Mouse (Mus musculus): Measurements from ENCODE around the gene AI467606. TPM values are rescaled to one million over a fixed set of nuclear protein-coding genes. Genes with fewer than 3 reads are reported as not detected.

The AI467606 gene
- total and polyA plus RNA-seq, 2 experiments from 2014 or later = 1.3 to 1.4 TPM

DNA sequence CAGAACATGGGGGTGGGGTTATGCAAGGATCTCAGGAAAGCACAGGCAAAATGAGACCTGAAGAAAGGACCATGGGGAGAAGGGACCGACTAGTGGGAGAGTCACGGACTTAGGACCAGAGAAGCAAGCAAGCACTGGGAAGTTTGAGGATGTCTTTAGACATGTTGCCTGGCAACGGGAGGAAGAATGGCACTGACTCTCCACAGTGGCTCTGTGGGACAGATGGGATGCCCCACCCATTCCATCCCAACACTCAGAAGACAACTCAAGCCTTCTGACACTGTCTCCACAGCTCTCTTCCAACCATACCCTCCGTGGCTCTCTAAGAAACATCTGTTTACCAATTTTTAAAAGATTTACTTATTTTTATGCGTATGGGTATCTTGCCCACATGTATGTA is 42.0 kb downstream of the AI467606 start:
- no peak overlapping the region for H3K4me2 ChIP-seq (ENCODE audit: low read depth)
- 48% methylated on average over 5 of the region's 5 CpGs for WGBS
- H3K27ac ChIP-seq (ENCODE audit: low read depth, low read length) = no peak overlapping the region
- TF ChIP-seq CTCF (IDR thresholded peaks at IDR 0.05; ENCODE audit: low read depth) = no peak
- no peaks in the 10 kb centered on the region for H3K36me3 ChIP-seq (ENCODE audit: insufficient read depth)
- H3K27me3 ChIP-seq (ENCODE audit: insufficient read depth, low read length) = no peaks in the 10 kb centered on the region
- DNase-seq (no peak), ATAC-seq (0 out of 2 replicates have a peak, but pooled peaks have one; percentile 23)
- H3K9ac ChIP-seq = no peak overlapping the region
- H3K4me3 ChIP-seq (ENCODE audit: low read depth, low read length) = no peak overlapping the region
- no peaks in the 10 kb centered on the region for H3K9me3 ChIP-seq (ENCODE audit: low read length)
- H3K4me1 ChIP-seq (ENCODE audit: insufficient read depth) = no peaks in the 10 kb centered on the region

DNA sequence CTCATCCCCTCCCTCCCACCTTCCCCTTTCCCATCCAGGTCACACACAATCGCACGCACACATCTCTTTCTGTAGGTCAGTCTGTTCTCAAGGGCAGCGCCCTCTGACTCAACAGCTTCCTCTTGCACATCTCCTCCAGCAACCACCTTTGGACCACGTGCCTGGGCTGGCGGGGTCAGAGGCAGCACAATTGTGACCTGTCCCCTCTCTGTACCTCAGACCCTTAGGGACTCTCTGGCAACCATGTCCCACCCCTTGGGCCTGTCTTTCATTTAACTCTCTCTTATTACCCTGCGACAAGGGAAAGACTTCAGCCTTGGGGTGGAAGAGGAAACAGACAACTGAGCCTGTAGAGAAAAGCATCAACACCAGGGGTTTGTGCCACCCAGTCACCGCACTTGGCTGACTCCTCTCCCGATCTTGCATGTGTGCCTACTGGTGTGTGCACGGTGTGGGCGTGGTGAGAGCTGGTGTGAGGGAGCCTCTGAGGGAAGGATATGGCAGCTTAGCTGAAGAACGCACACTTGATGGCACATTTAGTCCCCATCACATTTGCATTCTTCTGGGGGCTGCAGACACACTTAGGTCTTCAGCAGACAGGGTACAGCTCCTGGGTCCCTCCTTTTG is 43.8 kb downstream of the AI467606 start:
- H3K9me3 ChIP-seq (ENCODE audit: low read length) = no peaks in the 10 kb centered on the region
- no peaks in the 10 kb centered on the region for H3K36me3 ChIP-seq (ENCODE audit: insufficient read depth)
- H3K4me1 ChIP-seq (ENCODE audit: insufficient read depth) = no peaks in the 10 kb centered on the region
- ATAC-seq = no peak
- H3K27ac ChIP-seq (ENCODE audit: low read depth, low read length) = no peak overlapping the region
- TF ChIP-seq CTCF (IDR thresholded peaks at IDR 0.05; ENCODE audit: low read depth) = no peak
- 87% methylated on average over 11 of the region's 11 CpGs for WGBS
- no peaks in the 10 kb centered on the region for H3K27me3 ChIP-seq (ENCODE audit: insufficient read depth, low read length)
- H3K9ac ChIP-seq = no peak overlapping the region
- no peak for DNase-seq
- H3K4me3 ChIP-seq (ENCODE audit: low read depth, low read length) = no peak overlapping the region
- no peak overlapping the region for H3K4me2 ChIP-seq (ENCODE audit: low read depth)

DNA sequence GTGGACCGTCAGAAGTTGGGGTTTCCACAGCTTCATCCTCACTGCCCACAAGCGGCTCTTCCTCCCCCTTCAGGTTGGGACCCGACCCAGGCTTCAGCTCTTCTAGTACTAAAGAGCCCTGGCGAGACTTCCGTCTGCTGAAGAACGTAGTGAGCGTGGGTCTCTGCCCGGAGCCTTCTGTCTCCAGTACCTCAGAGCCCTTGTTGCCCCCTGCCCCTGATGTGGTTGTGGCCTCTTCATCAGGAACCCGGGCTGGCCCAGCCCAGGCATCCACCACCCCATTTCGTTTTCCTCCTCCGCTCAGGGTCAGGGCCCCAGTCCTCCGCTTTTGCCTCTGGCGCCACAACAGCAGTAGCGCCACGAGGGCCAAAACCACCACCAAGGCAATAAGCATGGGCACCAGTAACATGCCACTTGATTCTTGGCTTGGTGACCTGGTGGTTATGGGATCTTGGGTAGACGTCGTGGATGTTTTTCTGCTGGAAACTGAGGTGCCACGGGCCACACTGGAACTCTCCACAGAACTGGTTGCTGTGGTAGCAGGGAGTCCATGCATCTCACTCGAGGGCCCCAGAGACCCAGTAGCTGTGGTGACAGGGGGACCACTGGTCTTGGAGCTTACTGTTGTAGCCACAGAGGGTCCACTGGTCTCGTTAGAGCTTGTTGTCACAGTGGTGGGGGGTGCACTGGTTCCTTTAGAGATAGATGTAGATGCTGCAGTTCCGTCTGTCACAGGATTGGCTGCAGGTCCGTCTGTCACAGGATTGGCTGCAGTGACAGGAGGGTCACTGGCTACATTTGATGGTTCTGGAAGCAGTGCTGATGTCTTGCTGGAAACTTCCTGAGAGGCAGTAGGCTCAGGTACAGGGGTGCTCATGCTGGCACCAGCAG is 45.3 kb downstream of the AI467606 start:
- DNase-seq (no peak), ATAC-seq (no peak)
- TF ChIP-seq CTCF (IDR thresholded peaks at IDR 0.05; ENCODE audit: low read depth) = no peak
- no peak overlapping the region for H3K27ac ChIP-seq (ENCODE audit: low read depth, low read length)
- no peaks in the 10 kb centered on the region for H3K36me3 ChIP-seq (ENCODE audit: insufficient read depth)
- no peaks in the 10 kb centered on the region for H3K27me3 ChIP-seq (ENCODE audit: insufficient read depth, low read length)
- H3K9me3 ChIP-seq (ENCODE audit: low read length) = no peaks in the 10 kb centered on the region
- H3K4me3 ChIP-seq (ENCODE audit: low read depth, low read length) = no peak overlapping the region
- 86% methylated on average over 22 of the region's 22 CpGs for WGBS
- no peaks in the 10 kb centered on the region for H3K4me1 ChIP-seq (ENCODE audit: insufficient read depth)
- H3K9ac ChIP-seq = no peak overlapping the region
- H3K4me2 ChIP-seq (ENCODE audit: low read depth) = no peak overlapping the region

DNA sequence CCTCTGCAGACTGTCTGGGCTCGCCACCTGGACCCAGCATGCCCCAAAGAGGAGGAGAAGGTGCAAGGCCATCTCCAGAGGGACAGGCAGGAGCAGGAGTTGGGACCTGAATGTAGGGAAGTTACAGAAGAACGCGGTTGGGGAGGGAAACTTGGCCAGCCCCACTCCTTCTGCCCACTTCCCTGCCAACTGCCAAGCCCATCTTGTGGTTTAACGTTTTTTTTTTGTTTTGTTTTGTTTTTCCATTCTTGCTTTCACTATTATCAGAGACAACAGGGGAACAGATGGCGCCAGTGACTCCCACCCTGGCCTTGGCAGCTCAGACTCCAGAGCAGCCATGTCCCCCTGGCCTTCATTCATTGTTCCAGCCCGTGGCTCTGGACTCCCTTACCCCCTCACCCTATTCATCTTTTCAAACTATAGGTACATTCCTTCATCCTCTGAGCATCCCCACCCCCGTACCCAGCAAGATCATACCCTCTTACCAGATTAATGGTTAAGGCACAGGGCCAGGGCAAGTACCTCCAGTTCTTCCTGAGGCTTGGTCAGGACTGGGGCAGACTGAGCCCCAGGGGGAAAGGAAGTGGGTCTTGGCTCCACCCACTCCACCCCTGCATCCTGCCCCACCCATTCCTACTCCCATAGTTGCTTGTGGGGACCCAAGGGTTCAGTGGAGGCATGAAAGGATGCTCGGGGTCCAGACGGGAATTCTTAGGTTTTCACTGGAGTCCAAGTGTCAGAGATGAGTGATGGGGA is 46.3 kb downstream of the AI467606 start, which contains the start of gene Spn:
Gene Spn (minus strand): TSS at position 562 of the 756 bp plus-strand sequence.
- Histone ChIP-seq H3K27ac (ENCODE audit: low read depth, low read length) (no peak within 1 kb of the TSS), H3K4me2 (ENCODE audit: low read depth) (no peak within 1 kb of the TSS), H3K9me3 (ENCODE audit: low read length) (no peaks in the 10 kb centered on the region), H3K36me3 (ENCODE audit: insufficient read depth) (no peaks in the 10 kb centered on the region), H3K4me1 (ENCODE audit: insufficient read depth) (no peaks in the 10 kb centered on the region), H3K4me3 (ENCODE audit: low read depth, low read length) (no peak within 1 kb of the TSS), H3K9ac (no peak within 1 kb of the TSS), H3K27me3 (ENCODE audit: insufficient read depth, low read length) (no peaks in the 10 kb centered on the region)
- ATAC-seq = no peak
- DNase-seq = no peak
- no peak for TF ChIP-seq CTCF (IDR thresholded peaks at IDR 0.05; ENCODE audit: low read depth)
- WGBS = 64% methylated on average over 9 of the region's 9 CpGs

DNA sequence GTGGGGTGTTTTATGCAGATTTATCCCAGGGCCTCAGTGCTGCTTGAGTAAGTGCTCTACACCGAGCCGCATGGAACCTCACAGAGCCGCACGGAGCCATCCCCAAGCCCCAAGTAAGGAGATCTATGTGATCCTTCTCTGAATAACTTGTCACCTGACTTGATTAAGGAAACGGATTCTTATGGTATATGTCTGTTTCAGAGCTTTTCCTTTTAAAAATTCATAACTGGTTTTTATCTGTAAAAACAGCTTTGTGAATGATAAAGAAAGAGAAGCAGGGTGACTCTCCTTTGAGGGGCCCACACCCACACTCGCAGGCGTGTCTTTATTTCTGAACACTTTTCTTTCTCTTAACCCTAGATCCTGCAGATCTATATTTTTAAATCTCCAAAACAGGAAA is 47.9 kb downstream of the AI467606 start:
- no peaks in the 10 kb centered on the region for H3K36me3 ChIP-seq (ENCODE audit: insufficient read depth)
- 91% methylated on average over 7 of the region's 7 CpGs for WGBS
- no peak for ATAC-seq
- no peak overlapping the region for H3K9ac ChIP-seq
- H3K4me3 ChIP-seq (ENCODE audit: low read depth, low read length) = no peak overlapping the region
- no peaks in the 10 kb centered on the region for H3K4me1 ChIP-seq (ENCODE audit: insufficient read depth)
- no peak overlapping the region for H3K4me2 ChIP-seq (ENCODE audit: low read depth)
- no peak for DNase-seq
- no peak for TF ChIP-seq CTCF (IDR thresholded peaks at IDR 0.05; ENCODE audit: low read depth)
- H3K27me3 ChIP-seq (ENCODE audit: insufficient read depth, low read length) = no peaks in the 10 kb centered on the region
- H3K9me3 ChIP-seq (ENCODE audit: low read length) = no peaks in the 10 kb centered on the region
- no peak overlapping the region for H3K27ac ChIP-seq (ENCODE audit: low read depth, low read length)

DNA sequence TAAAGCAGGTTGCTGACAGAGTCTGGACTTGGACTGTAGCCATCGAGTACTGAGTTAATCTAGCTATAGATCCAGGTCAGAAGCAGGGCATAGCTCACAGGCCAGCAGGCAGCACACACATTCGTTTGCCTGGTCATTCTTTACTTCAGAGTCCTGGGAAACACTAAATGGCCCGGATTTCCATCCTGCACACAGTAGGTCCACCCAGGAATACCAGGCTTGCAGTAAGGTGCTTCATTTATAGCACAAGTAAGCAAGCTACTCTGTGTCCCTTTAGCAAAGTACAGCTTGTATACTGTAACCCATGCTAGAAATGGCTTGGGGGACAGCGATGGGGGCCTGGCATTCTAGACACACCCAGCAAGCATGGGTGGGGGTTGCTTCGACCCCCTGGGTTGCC is 48.4 kb downstream of the AI467606 start:
- 51% methylated on average over 5 of the region's 5 CpGs for WGBS
- no peaks in the 10 kb centered on the region for H3K4me1 ChIP-seq (ENCODE audit: insufficient read depth)
- no peak for ATAC-seq

More for the DNA sequence above, 48.4 kb downstream of the AI467606 start:
- Histone ChIP-seq H3K36me3 (ENCODE audit: insufficient read depth) (no peaks in the 10 kb centered on the region), H3K4me3 (ENCODE audit: low read depth, low read length) (no peak overlapping the region), H3K27ac (ENCODE audit: low read depth, low read length) (no peak overlapping the region), H3K9me3 (ENCODE audit: low read length) (no peaks in the 10 kb centered on the region), H3K27me3 (ENCODE audit: insufficient read depth, low read length) (no peaks in the 10 kb centered on the region), H3K9ac (no peak overlapping the region), H3K4me2 (ENCODE audit: low read depth) (no peak overlapping the region)
- DNase-seq = no peak
- TF ChIP-seq CTCF (IDR thresholded peaks at IDR 0.05; ENCODE audit: low read depth) = no peak

Measured in forebrain, postnatal 0 days (tissue).